Comparison of ENCODE assay signal across 38 mouse cellular contexts in the genomic region with DNA sequence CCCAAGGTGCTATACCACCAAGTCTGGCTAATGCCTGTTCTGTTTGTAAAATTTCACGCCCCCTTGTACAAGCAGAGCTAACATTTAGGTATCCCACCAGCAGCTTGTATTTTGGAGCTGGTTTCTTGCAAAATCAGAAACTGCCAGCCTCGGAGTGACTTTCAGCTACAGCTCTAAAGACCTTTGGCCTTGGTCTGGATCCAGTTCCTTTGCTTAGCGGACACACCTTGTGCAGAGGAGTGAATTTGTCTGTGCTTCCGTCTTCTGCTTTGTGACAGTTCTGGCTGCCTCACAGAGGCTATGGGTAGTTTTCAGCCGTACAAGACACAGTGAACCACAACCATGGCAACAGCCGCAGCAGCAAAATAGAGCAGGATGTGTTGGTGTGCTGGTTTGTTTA. TPM values are rescaled to one million over a fixed set of nuclear protein-coding genes. Genes with fewer than 3 reads are reported as not detected.
DNase-seq lines count a peak whose midpoint lies in the region; ATAC-seq and TF ChIP-seq lines count a peak whose summit lies in the region.
"Had no signal": no experiment of that assay in that cellular context is flagged by ENCODE, and none has a peak within 500 bp of the region (broad histone marks: within the 10 kb centered on the region; RNA-seq: fewer than 3 reads in every experiment).

No protein-coding gene starts in this region.

- no peaks in the 10 kb centered on the region for H3K4me1 ChIP-seq in intestine, postnatal 0 days (replicated peaks; ENCODE audit: control insufficient read depth, insufficient read depth, low read length)
- no peaks in the 10 kb centered on the region for H3K4me1 ChIP-seq in cerebellum, adult 2 months (ENCODE audit: control insufficient read depth, insufficient read depth, low read length)
- H3K4me1 ChIP-seq: forebrain, embryonic 15.5 days; heart, embryonic 10.5 days; heart, embryonic 15.5 days; limb, embryonic 10.5 days; limb, embryonic 15.5 days; liver, embryonic 15.5 days; lung, embryonic 15.5 days; midbrain, embryonic 10.5 days; midbrain, embryonic 15.5 days; neural tube, embryonic 15.5 days had no signal

- TF ChIP-seq POLR2A in cerebellum, adult 2 months (IDR thresholded peaks at IDR 0.05; ENCODE audit: borderline replicate concordance, insufficient read depth, low read length) = no peak

- no peaks in the 10 kb centered on the region for H3K9me3 ChIP-seq in intestine, postnatal 0 days (ENCODE audit: control insufficient read depth)
- H3K9me3 ChIP-seq: forebrain, embryonic 15.5 days; heart, embryonic 10.5 days; heart, embryonic 15.5 days; limb, embryonic 10.5 days; limb, embryonic 15.5 days; liver, embryonic 15.5 days; lung, embryonic 15.5 days; midbrain, embryonic 10.5 days; midbrain, embryonic 15.5 days; neural tube, embryonic 15.5 days had no signal

- peak; percentile 49 for ATAC-seq in intestine, postnatal 0 days
- ATAC-seq: forebrain, embryonic 15.5 days; midbrain, embryonic 15.5 days had no signal

- H3K4me3 ChIP-seq in intestine, postnatal 0 days (ENCODE audit: low read depth, low read length) = no peak overlapping the region
- no peak overlapping the region for H3K4me3 ChIP-seq in cerebellum, adult 2 months (replicated peaks; ENCODE audit: insufficient read depth, low read depth, low read length)
- H3K4me3 ChIP-seq: forebrain, embryonic 15.5 days; heart, embryonic 10.5 days; heart, embryonic 15.5 days; limb, embryonic 10.5 days; limb, embryonic 15.5 days; liver, embryonic 15.5 days; lung, embryonic 15.5 days; midbrain, embryonic 10.5 days; midbrain, embryonic 15.5 days; neural tube, embryonic 15.5 days had no signal

- TF ChIP-seq CTCF in intestine, postnatal 0 days (IDR thresholded peaks at IDR 0.05; ENCODE audit: low read depth) = no peak
- TF ChIP-seq CTCF in cerebellum, adult 2 months (IDR thresholded peaks at IDR 0.05; ENCODE audit: borderline replicate concordance, insufficient read depth, low read depth, low read length) = no peak

- no peak overlapping the region for H3K9ac ChIP-seq in intestine, postnatal 0 days (ENCODE audit: low read depth, low read length)
- H3K9ac ChIP-seq: forebrain, embryonic 15.5 days; heart, embryonic 15.5 days; hindbrain, embryonic 14.5 days; limb, embryonic 15.5 days; liver, embryonic 15.5 days; lung, embryonic 15.5 days; midbrain, embryonic 15.5 days; neural tube, embryonic 15.5 days had no signal

- H3K27ac ChIP-seq in intestine, postnatal 0 days (ENCODE audit: low read depth, low read length) = no peak overlapping the region
- no peak overlapping the region for H3K27ac ChIP-seq in cerebellum, adult 2 months (ENCODE audit: insufficient read depth, low read length)
- H3K27ac ChIP-seq: forebrain, embryonic 15.5 days; heart, embryonic 10.5 days; heart, embryonic 15.5 days; hindbrain, embryonic 14.5 days; limb, embryonic 10.5 days; limb, embryonic 15.5 days; liver, embryonic 15.5 days; lung, embryonic 15.5 days; midbrain, embryonic 10.5 days; midbrain, embryonic 15.5 days; neural tube, embryonic 15.5 days; stomach, postnatal 0 days had no signal

- H3K4me2 ChIP-seq in intestine, postnatal 0 days (replicated peaks; ENCODE audit: low read depth) = no peak overlapping the region
- H3K4me2 ChIP-seq: forebrain, embryonic 15.5 days; heart, embryonic 15.5 days; hindbrain, embryonic 14.5 days; limb, embryonic 15.5 days; liver, embryonic 15.5 days; lung, embryonic 15.5 days; midbrain, embryonic 15.5 days; neural tube, embryonic 15.5 days had no signal

- no peaks in the 10 kb centered on the region for H3K27me3 ChIP-seq in intestine, postnatal 0 days (replicated peaks; ENCODE audit: control insufficient read depth, insufficient read depth, low read length)
- no peaks in the 10 kb centered on the region for H3K27me3 ChIP-seq in cerebellum, adult 2 months (ENCODE audit: control insufficient read depth, insufficient read depth, low read length)
- H3K27me3 ChIP-seq: CH12.LX; forebrain, embryonic 15.5 days; heart, embryonic 15.5 days; limb, embryonic 15.5 days; liver, embryonic 15.5 days; lung, embryonic 15.5 days; midbrain, embryonic 15.5 days; neural tube, embryonic 15.5 days had no signal

- peak; percentile 19 for DNase-seq in adrenal gland, postnatal 10 days
- no peak for DNase-seq in adrenal gland, adult 2 months
- DNase-seq in kidney, adult 9 months = peak; percentile 56
- DNase-seq in kidney, postnatal 4 days = no peak
- DNase-seq in yolk sac, embryonic 10.5 days (ENCODE audit: low spot score) = peak; percentile 40
- no peak for DNase-seq in cerebellum, adult 2 months
- DNase-seq in heart, postnatal 4 days = no peak
- DNase-seq: adrenal gland, postnatal 36 days; cerebellum, adult 8-10 months; cerebellum, postnatal 36 days; gastrocnemius, postnatal 25 days; layer of hippocampus, adult 9-11 months; retina, postnatal 1 day; right cerebral cortex, postnatal 14 days; spleen, adult 18-20 months; thymus, adult 18-20 months; thymus, postnatal 25 days had no signal

- 67% methylated on average over 6 of the region's 6 CpGs for WGBS in intestine, postnatal 0 days
- 88% methylated on average over 6 of the region's 6 CpGs for WGBS in cerebellum, adult 2 months

- no peaks in the 10 kb centered on the region for H3K36me3 ChIP-seq in intestine, postnatal 0 days (ENCODE audit: control insufficient read depth, insufficient read depth)
- H3K36me3 ChIP-seq: forebrain, embryonic 15.5 days; heart, embryonic 10.5 days; heart, embryonic 15.5 days; limb, embryonic 10.5 days; limb, embryonic 15.5 days; liver, embryonic 15.5 days; lung, embryonic 15.5 days; midbrain, embryonic 10.5 days; midbrain, embryonic 15.5 days; neural tube, embryonic 15.5 days had no signal

RNA-seq across cellular contexts. Expression of a gene that starts 27.9 kb away (rescaled TPM):
- total RNA-seq in adrenal gland, postnatal 10 days (2021) = not detected
- total RNA-seq in adrenal gland, adult 2 months (2021) = not detected
- polyA plus RNA-seq in adrenal gland, adult 2 months (2012; rRNA removed) = not detected in 2 replicates
- not detected in 2 replicates for polyA plus RNA-seq in intestine, postnatal 0 days (2015; fragmentation: Nextera tagmentation; extraction: Ambion mirVana)
- not detected in 2 replicates for polyA plus RNA-seq in cerebellum, adult 2 months (2012; rRNA removed)
- not detected for total RNA-seq in heart, postnatal 4 days (2021)
- total RNA-seq: adrenal gland, postnatal 36 days; CH12.LX; ES-E14; gastrocnemius, adult 18-20 months; gastrocnemius, postnatal 25 days; heart, postnatal 25 days; megakaryocyte progenitor cell, adult 5-6 weeks had no signal
- polyA plus RNA-seq: brain, embryonic 14.5 days; C2C12; embryonic facial prominence, embryonic 11.5 days; forebrain, embryonic 15.5 days; heart, embryonic 15.5 days; hindbrain, embryonic 14.5 days; limb, embryonic 10.5 days; liver, embryonic 15.5 days; lung, embryonic 15.5 days; midbrain, embryonic 10.5 days; midbrain, embryonic 15.5 days; neural tube, embryonic 15.5 days had no signal

RNA-seq across cellular contexts. Expression of a gene that starts 39.7 kb away (rescaled TPM):
- total RNA-seq in adrenal gland, postnatal 10 days (2021) = 10 to 100 TPM; 56.7 to 56.9 TPM
- total RNA-seq in adrenal gland, adult 2 months (2021) = 10 to 100 TPM; 51.1 to 57.1 TPM
- 3.5 and 6.6 TPM in 2 replicates for polyA plus RNA-seq in adrenal gland, adult 2 months (2012; rRNA removed)
- polyA plus RNA-seq in intestine, postnatal 0 days (2015; fragmentation: Nextera tagmentation; extraction: Ambion mirVana) = 58.1 and 59.9 TPM in 2 replicates
- 42.6 and 45.6 TPM in 2 replicates for polyA plus RNA-seq in cerebellum, adult 2 months (2012; rRNA removed)
- total RNA-seq in heart, postnatal 4 days (2021) = 10 to 100 TPM; 43.1 to 43.8 TPM

RNA-seq across cellular contexts. Expression of a gene that starts 45.9 kb away (rescaled TPM):
- 10 to 100 TPM; 21.9 to 24.4 TPM for total RNA-seq in adrenal gland, postnatal 10 days (2021)
- total RNA-seq in adrenal gland, adult 2 months (2021) = 10 to 100 TPM; 32.1 to 36.1 TPM
- polyA plus RNA-seq in adrenal gland, adult 2 months (2012; rRNA removed) = 14.4 and 14.6 TPM in 2 replicates
- polyA plus RNA-seq in intestine, postnatal 0 days (2015; fragmentation: Nextera tagmentation; extraction: Ambion mirVana) = 4.9 and 5.8 TPM in 2 replicates
- 37.9 and 38.8 TPM in 2 replicates for polyA plus RNA-seq in cerebellum, adult 2 months (2012; rRNA removed)
- 10 to 100 TPM; 19.0 to 20.8 TPM for total RNA-seq in heart, postnatal 4 days (2021)

Comparison
In these comparisons a context has a peak if more than half of its experiments do, and no peak if none do; other contexts are left out.
1. DNase-seq: peak in adrenal gland, postnatal 10 days (single experiment), kidney, adult 9 months (single experiment) and yolk sac, embryonic 10.5 days (single experiment); none in adrenal gland, adult 2 months (single experiment), kidney, postnatal 4 days (0 of 2), cerebellum, adult 2 months (0 of 2) and heart, postnatal 4 days (single experiment).